Mouse (Mus musculus) heart, adult 2 months (tissue): ENCODE measurements around the gene Rpl39. TPM values are rescaled to one million over a fixed set of nuclear protein-coding genes. Genes with fewer than 3 reads are reported as not detected.

ENCODE experiments used
- DNase-seq, 2 experiments: peaks; one replicate each; pipeline ENCODE4 v3.0.0; 2021
- H3K27ac ChIP-seq: fragments of 200-600 bp; 2 replicates; pipeline ENCODE4 v1.8.1; 2022
- H3K27me3 ChIP-seq: fragments of 200-500 bp; 2 replicates; pipeline ENCODE4 v1.6.1; 2012; ENCODE audit warnings: mild to moderate bottlenecking, low read length, inconsistent platforms, mixed read lengths; ENCODE audit not compliant: control insufficient read depth, insufficient read depth
- H3K36me3 ChIP-seq: fragments of 200-500 bp; 2 replicates; pipeline ENCODE4 v1.6.1; 2012; ENCODE audit warnings: low read length, inconsistent platforms; ENCODE audit not compliant: control insufficient read depth, insufficient read depth
- H3K4me1 ChIP-seq: fragments of 200-500 bp; 2 replicates; pipeline ENCODE4 v1.6.1; 2011; ENCODE audit warnings: low read length; ENCODE audit not compliant: control insufficient read depth, insufficient read depth
- H3K4me3 ChIP-seq: fragments of 200-600 bp; 2 replicates; pipeline ENCODE4 v1.8.1; 2022
- H3K79me2 ChIP-seq: fragments of 200-500 bp; replicated peaks from 2 replicates; pipeline ENCODE4 v1.6.1; 2012; ENCODE audit warnings: mild to moderate bottlenecking, inconsistent platforms, low read length, moderate library complexity, mixed read lengths; ENCODE audit not compliant: control insufficient read depth, insufficient read depth
- H3K9ac ChIP-seq: fragments of 200-500 bp; 2 replicates; pipeline ENCODE4 v1.6.1; 2012; ENCODE audit warnings: low read depth, mild to moderate bottlenecking, control low read depth, inconsistent platforms, low read length, mixed read lengths
- CTCF ChIP-seq: fragments of 200-600 bp; IDR thresholded peaks from 2 replicates; pipeline ENCODE4 v1.8.1; 2022; ENCODE audit warnings: antibody characterized with exemption, mild to moderate bottlenecking, moderate library complexity
- EP300 ChIP-seq: fragments of 200-500 bp; IDR thresholded peaks from 2 replicates; pipeline ENCODE4 v1.6.1; 2011; ENCODE audit warnings: low read depth, low read length, control low read depth; ENCODE audit not compliant: insufficient read depth
- POLR2A ChIP-seq: fragments of 200-500 bp; IDR thresholded peaks from 2 replicates; pipeline ENCODE4 v1.6.1; 2011; ENCODE audit warnings: mild to moderate bottlenecking, low read depth, low read length, control low read depth; ENCODE audit not compliant: insufficient read depth
- WGBS: fragments of 180-500 bp; shearing (Covaris S2); methylation state at CpG from one replicate; pipeline ENCODE4 v1.1.7; 2018; 5-methylcytosine and 5-hydroxymethylcytosine counted together
- intact Hi-C: fragments of 180-260 bp; cut with DNase I; formaldehyde crosslinking; loops from one replicate; pipeline ENCODE4 v1.15.1; 2025
- polyA plus RNA-seq: library from polyadenylated mRNA; depleted of rRNA; stranded (reverse); fragments of >200 nt; gene quantifications from 2 replicates; pipeline ENCODE4 v1.2.3, GENCODE M21; 2012
- total RNA-seq, 2 experiments: library from RNA; stranded (reverse); gene quantifications; 2 replicates each; pipeline ENCODE4 v1.2.3; 2021

Gene Rpl39
- total and polyA plus RNA-seq, 3 experiments, result 57.3 to 325 (median 289) TPM

GRCm38 (mm10) chrX:37117085-37117484 is 31.9 kb upstream of the Rpl39 start:
- Histone ChIP-seq H3K9ac (no peak overlapping the region), H3K79me2 (no peaks in the 10 kb centered on the region), H3K27me3 (no peaks in the 10 kb centered on the region; the same call in 1 of the 2 replicates), H3K36me3 (no peaks in the 10 kb centered on the region), H3K4me3 (no peak overlapping the region), H3K4me1 (no peaks in the 10 kb centered on the region), H3K27ac (no peak overlapping the region)
- DNase-seq, result no peak
- TF ChIP-seq POLR2A (no peak), EP300 (no peak), CTCF (no peak)
- WGBS, result no CpG with 5 or more reads among the region's 5 CpGs
- intact Hi-C loops, result no loop called here

GRCm38 (mm10) chrX:37110881-37111193 is 25.6 kb upstream of the Rpl39 start:
- no peaks in the 10 kb centered on the region for H3K36me3 ChIP-seq
- DNase-seq, result no peak
- no peak overlapping the region for H3K9ac ChIP-seq
- no peaks in the 10 kb centered on the region; the same call in 1 of the 2 replicates for H3K4me1 ChIP-seq
- no peaks in the 10 kb centered on the region for H3K27me3 ChIP-seq
- H3K4me3 ChIP-seq, result no peak overlapping the region; the same call in 1 of the 2 replicates
- intact Hi-C loops, result loop anchor here (1.0 kb wide), 3 partner anchors 15 to 80 kb away; partner anchors contain the start of genes Ndufa1, Nkap, Rnf113a1 and Rpl39
- TF ChIP-seq EP300, result no peak
- TF ChIP-seq CTCF, result no peak
- TF ChIP-seq POLR2A, result no peak
- H3K27ac ChIP-seq, result no peak overlapping the region; the same call in 1 of the 2 replicates
- WGBS, result 72% methylated on average over 4 of the region's 4 CpGs
- H3K79me2 ChIP-seq, result no peaks in the 10 kb centered on the region

- intact Hi-C loops, result loop anchor here (1.0 kb wide), 3 partner anchors 16 to 81 kb away; partner anchors contain the start of genes Ndufa1, Nkap, Rnf113a1 and Rpl39
- DNase-seq, result peak; percentile 88 to 94
- no peaks in the 10 kb centered on the region for H3K79me2 ChIP-seq
- H3K27ac ChIP-seq, result peak within 1 kb of the TSS; percentile 89
- no peaks in the 10 kb centered on the region; the same call in 1 of the 2 replicates for H3K4me1 ChIP-seq
- H3K9ac ChIP-seq, result peak within 1 kb of the TSS; percentile 80
- H3K27me3 ChIP-seq, result no peaks in the 10 kb centered on the region
- peak within 1 kb of the TSS; percentile 75 for H3K4me3 ChIP-seq
- WGBS, result 14% methylated on average over 30 of the region's 30 CpGs
- H3K36me3 ChIP-seq, result no peaks in the 10 kb centered on the region
- TF ChIP-seq POLR2A, result peak; percentile 83
- no peak for TF ChIP-seq EP300
- no peak for TF ChIP-seq CTCF
These were observed 25.1 kb upstream of the Rpl39 start, which contains the start of gene Upf3b for GRCm38 (mm10) chrX:37110193-37110880. Gene Upf3b, minus strand, starts transcription at chrX:37110322.

GRCm38 (mm10) chrX:37109526-37110192 is 24.5 kb upstream of the Rpl39 start:
- Histone ChIP-seq H3K27me3 (no peaks in the 10 kb centered on the region), H3K4me1 (no peaks in the 10 kb centered on the region; the same call in 1 of the 2 replicates), H3K79me2 (no peaks in the 10 kb centered on the region), H3K4me3 (peak overlapping the region; percentile 75), H3K9ac (peak overlapping the region; percentile 80), H3K36me3 (no peaks in the 10 kb centered on the region), H3K27ac (peak overlapping the region; percentile 89)
- TF ChIP-seq POLR2A (no peak), EP300 (no peak), CTCF (no peak)
- intact Hi-C loops, result loop anchor here (1.0 kb wide), 3 partner anchors 17 to 82 kb away; partner anchors contain the start of genes Ndufa1, Nkap, Rnf113a1 and Rpl39
- 13% methylated on average over 27 of the region's 27 CpGs for WGBS
- no peak for DNase-seq

- Histone ChIP-seq H3K4me3 (no peak overlapping the region), H3K79me2 (no peaks in the 10 kb centered on the region), H3K36me3 (no peaks in the 10 kb centered on the region), H3K9ac (no peak overlapping the region), H3K4me1 (no peaks in the 10 kb centered on the region), H3K27ac (no peak overlapping the region), H3K27me3 (no peaks in the 10 kb centered on the region)
- no peak for DNase-seq
- peak; percentile 56 for TF ChIP-seq CTCF
- no peak for TF ChIP-seq POLR2A
- intact Hi-C loops, result no loop called here
- 57% methylated on average over 2 of the region's 2 CpGs for WGBS
These were observed 18.6 kb upstream of the Rpl39 start for GRCm38 (mm10) chrX:37103826-37104225.

GRCm38 (mm10) chrX:37098681-37099080 is 13.5 kb upstream of the Rpl39 start:
- H3K36me3 ChIP-seq, result no peaks in the 10 kb centered on the region
- DNase-seq, result no peak
- no peaks in the 10 kb centered on the region for H3K79me2 ChIP-seq
- intact Hi-C loops, result no loop called here
- no peak overlapping the region for H3K9ac ChIP-seq
- TF ChIP-seq EP300 (no peak), CTCF (no peak), POLR2A (no peak)
- H3K4me3 ChIP-seq, result no peak overlapping the region
- H3K27me3 ChIP-seq, result no peaks in the 10 kb centered on the region
- H3K4me1 ChIP-seq, result no peaks in the 10 kb centered on the region
- WGBS, result 85% methylated on average over 3 of the region's 3 CpGs
- no peak overlapping the region for H3K27ac ChIP-seq
